Mouse (Mus musculus) hindbrain, embryonic 16.5 days (tissue): Measurements from ENCODE around the gene Nipbl. TPM values are rescaled to one million over a fixed set of nuclear protein-coding genes. Genes with fewer than 3 reads are reported as not detected.

Experiments
- ATAC-seq: fragments of 200-750 bp; cut with Nextera tagmentation; 2 replicates; pipeline ENCODE4 v1.8.0; 2017; ENCODE audit warnings: moderate TSS enrichment, moderate library complexity
- H3K27ac ChIP-seq: fragments of 300-500 bp; sonication (generic); 2 replicates; pipeline ENCODE4 v1.5.1; 2014; ENCODE audit warnings: low read depth, mild to moderate bottlenecking, control low read depth, low read length, moderate library complexity
- H3K27me3 ChIP-seq: fragments of 300-500 bp; sonication (generic); replicated peaks from 2 replicates; pipeline ENCODE4 v1.6.1; 2014; ENCODE audit warnings: low read length; ENCODE audit not compliant: control insufficient read depth, insufficient read depth
- H3K36me3 ChIP-seq: fragments of 300-500 bp; sonication (generic); 2 replicates; pipeline ENCODE4 v1.6.1; 2014; ENCODE audit warnings: mild to moderate bottlenecking, low read length, moderate library complexity, mixed read lengths; ENCODE audit not compliant: control insufficient read depth, insufficient read depth
- H3K4me1 ChIP-seq: fragments of 300-500 bp; sonication (generic); 2 replicates; pipeline ENCODE4 v1.6.1; 2014; ENCODE audit warnings: low read depth, low read length; ENCODE audit not compliant: control insufficient read depth, insufficient read depth
- H3K4me2 ChIP-seq: fragments of 300-500 bp; sonication (generic); 2 replicates; pipeline ENCODE4 v1.6.1; 2014; ENCODE audit warnings: mild to moderate bottlenecking, low read length, control low read depth, moderate library complexity
- H3K4me3 ChIP-seq: fragments of 300-500 bp; sonication (generic); 2 replicates; pipeline ENCODE4 v1.5.1; 2014; ENCODE audit warnings: mild to moderate bottlenecking, low read length, control low read depth, moderate library complexity
- H3K9ac ChIP-seq: fragments of 300-500 bp; sonication (generic); 2 replicates; pipeline ENCODE4 v1.6.1; 2014; ENCODE audit warnings: low read depth, mild to moderate bottlenecking, control low read depth, low read length, moderate library complexity
- H3K9me3 ChIP-seq: fragments of 300-500 bp; sonication (generic); 2 replicates; pipeline ENCODE4 v1.6.1; 2014; ENCODE audit warnings: mild to moderate bottlenecking, low read length, moderate library complexity; ENCODE audit not compliant: control insufficient read depth
- WGBS: fragments of 180-500 bp; shearing (Covaris S2); extraction: QIAGEN DNeasy Blood & Tissue Kit; methylation state at CpG from one replicate; pipeline ENCODE4 v1.1.7; 2014; 5-methylcytosine and 5-hydroxymethylcytosine counted together
- polyA plus RNA-seq: library from polyadenylated mRNA; unstranded; fragments of >200 nt; fragmentation: Nextera tagmentation; extraction: Ambion mirVana; gene quantifications from 2 replicates; pipeline ENCODE4 v1.2.1, GENCODE M21; 2015

The Nipbl gene
- polyA plus RNA-seq, 1 experiment from 2014 or later: 12.1 TPM

DNA sequence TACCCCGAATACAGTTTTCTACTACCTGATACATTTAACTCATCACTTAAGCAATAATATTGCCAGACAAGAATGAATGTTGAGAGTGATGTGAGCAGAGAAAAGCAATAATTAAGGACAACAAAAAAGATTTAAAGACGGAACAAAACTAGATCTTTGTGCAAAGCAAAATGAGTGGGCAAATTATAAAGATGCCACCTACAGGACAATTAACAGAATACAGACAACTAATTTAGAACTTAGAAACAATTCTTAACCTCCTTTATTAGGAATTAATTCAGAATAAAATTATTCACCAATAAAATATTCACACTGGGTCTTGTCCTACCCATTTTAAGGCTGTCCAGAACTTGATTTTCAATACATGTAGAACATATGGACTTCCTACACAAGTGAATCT, 38.0 kb downstream of the Nipbl start:
- Histone ChIP-seq H3K4me2 (no peak overlapping the region), H3K27ac (no peak overlapping the region), H3K4me3 (no peak overlapping the region), H3K9me3 (no peaks in the 10 kb centered on the region), H3K9ac (no peak overlapping the region), H3K36me3 (no peaks in the 10 kb centered on the region), H3K4me1 (no peaks in the 10 kb centered on the region), H3K27me3 (no peaks in the 10 kb centered on the region)
- WGBS: 92% methylated on average over 2 of the region's 2 CpGs
- ATAC-seq: no peak

DNA sequence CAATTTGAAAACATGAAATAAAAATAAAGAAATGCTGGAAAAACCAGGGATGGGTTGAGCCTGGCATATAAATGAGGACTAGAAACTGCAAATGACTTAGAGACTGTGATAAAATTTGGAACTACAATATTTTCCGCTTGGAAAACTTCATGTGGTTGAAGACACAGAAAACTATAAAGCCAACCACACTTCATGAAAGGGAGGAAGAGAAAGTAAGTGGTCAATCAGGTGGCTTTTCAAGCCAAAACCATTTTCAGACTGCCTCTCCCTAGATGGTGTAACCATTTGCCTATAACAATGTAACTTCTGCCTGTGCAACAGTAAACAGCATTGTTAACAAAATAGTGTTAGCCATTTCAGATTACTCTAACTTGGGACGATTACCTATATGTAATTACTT, 41.7 kb downstream of the Nipbl start:
- no peak overlapping the region for H3K4me2 ChIP-seq
- 93% methylated on average over 2 of the region's 2 CpGs for WGBS
- ATAC-seq: no peak

DNA sequence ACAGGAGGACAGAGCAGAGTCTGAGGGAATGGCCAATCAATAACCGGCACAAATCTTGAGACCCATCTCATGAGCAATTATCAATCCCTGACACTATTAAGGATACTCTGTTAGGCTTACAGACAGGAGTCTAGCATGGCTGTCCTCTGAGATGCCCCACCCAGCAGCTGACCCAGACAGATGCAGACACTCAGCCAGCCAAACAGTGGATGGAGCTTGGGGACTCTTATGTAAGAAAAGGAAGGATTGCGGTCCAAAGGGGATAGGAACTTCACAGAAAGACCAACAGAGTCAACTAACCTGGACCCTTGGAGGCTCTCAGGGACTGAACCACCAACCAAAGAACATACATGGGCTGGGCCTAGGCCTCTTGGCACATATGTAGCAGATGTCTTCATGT, 42.7 kb downstream of the Nipbl start:
- 85% methylated on average over 2 of the region's 2 CpGs for whole genome bisulfite sequencing
- Histone ChIP-seq H3K9me3 (no peaks in the 10 kb centered on the region), H3K9ac (no peak overlapping the region), H3K36me3 (no peaks in the 10 kb centered on the region), H3K4me1 (no peaks in the 10 kb centered on the region), H3K27me3 (no peaks in the 10 kb centered on the region), H3K27ac (no peak overlapping the region), H3K4me3 (no peak overlapping the region), H3K4me2 (no peak overlapping the region)
- peak; percentile 6; the same call in 1 of the 2 replicates for ATAC-seq

More for the DNA sequence above, 41.7 kb downstream of the Nipbl start:
- Histone ChIP-seq H3K27me3 (no peaks in the 10 kb centered on the region), H3K9ac (no peak overlapping the region), H3K4me1 (no peaks in the 10 kb centered on the region), H3K9me3 (no peaks in the 10 kb centered on the region), H3K4me3 (no peak overlapping the region), H3K36me3 (no peaks in the 10 kb centered on the region), H3K27ac (no peak overlapping the region)

DNA sequence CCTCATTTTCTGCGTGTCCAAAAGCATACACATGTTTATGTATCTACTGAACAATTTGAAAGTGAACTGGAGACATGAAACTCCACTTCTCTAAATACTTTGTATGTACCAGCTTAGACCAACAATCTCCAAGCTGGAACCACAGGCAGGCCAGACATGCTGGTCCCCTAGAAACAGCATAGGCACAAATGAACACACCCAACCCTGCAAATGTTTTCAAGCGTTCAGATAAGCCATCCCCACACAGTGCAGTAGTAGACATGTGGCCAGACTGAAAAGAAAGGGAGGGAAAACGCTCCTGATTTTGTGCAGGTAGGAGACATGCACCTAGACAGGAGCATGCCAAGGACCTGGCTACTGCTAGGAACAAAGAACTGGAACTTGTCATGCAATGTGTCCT, 52.5 kb downstream of the Nipbl start:
- no peak for ATAC-seq
- Histone ChIP-seq H3K9ac (no peak overlapping the region), H3K9me3 (no peaks in the 10 kb centered on the region), H3K4me1 (no peaks in the 10 kb centered on the region), H3K36me3 (no peaks in the 10 kb centered on the region), H3K27me3 (no peaks in the 10 kb centered on the region), H3K27ac (no peak overlapping the region), H3K4me2 (no peak overlapping the region), H3K4me3 (no peak overlapping the region)
- WGBS: 94% methylated on average over 3 of the region's 3 CpGs

DNA sequence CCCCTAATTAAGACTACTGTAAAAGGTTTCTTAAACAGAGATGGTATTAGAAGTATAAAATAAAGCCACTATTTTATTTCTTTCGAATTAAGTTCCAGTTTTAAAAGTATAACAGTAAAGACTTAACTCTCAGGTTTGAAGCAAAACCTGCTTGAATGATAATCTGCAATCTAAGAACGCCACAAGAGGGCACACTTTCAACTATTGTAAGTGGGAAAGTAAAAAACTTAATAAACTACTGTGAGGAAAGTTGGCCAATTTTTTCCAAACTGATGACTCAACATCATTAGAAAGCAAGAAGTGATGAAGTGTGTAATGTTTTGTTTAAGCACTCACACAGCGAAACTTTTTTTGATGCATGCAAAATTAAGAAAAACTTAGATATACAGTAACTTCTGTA, 62.0 kb downstream of the Nipbl start:
- Histone ChIP-seq H3K4me2 (no peak overlapping the region), H3K27me3 (no peaks in the 10 kb centered on the region), H3K9ac (no peak overlapping the region), H3K4me1 (no peaks in the 10 kb centered on the region), H3K36me3 (no peaks in the 10 kb centered on the region), H3K4me3 (no peak overlapping the region), H3K27ac (no peak overlapping the region), H3K9me3 (no peaks in the 10 kb centered on the region)
- WGBS: 71% methylated on average over 3 of the region's 3 CpGs
- no peak for ATAC-seq

DNA sequence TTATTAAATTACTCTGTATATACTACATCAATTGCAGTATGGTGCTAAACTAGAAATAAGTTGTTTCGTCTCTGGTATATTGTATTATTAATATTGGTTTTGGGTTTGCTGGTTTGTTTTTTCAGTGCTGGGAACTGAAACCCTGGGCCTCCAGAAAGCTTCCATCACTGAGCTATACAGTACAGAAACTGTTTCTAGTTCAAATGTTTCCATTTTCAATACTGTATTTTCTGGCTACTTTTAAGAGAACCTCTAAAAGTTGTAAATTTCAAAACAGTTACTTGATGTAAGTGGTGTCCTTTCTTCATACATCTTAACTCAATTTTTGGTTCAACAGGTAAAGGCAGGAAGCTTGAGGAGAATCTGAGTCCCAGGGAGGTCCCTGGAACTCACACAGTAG, 68.6 kb downstream of the Nipbl start:
- no peak overlapping the region for H3K4me3 ChIP-seq
- no peaks in the 10 kb centered on the region for H3K27me3 ChIP-seq
- no peaks in the 10 kb centered on the region for H3K4me1 ChIP-seq
- H3K9ac ChIP-seq: no peak overlapping the region
- no peak for ATAC-seq
- no peaks in the 10 kb centered on the region for H3K9me3 ChIP-seq
- 92% methylated on average over 1 of the region's 1 CpGs for WGBS
- H3K27ac ChIP-seq: no peak overlapping the region
- H3K36me3 ChIP-seq: peaks cover 3% of the 10 kb centered on the region; the same call in 1 of the 2 replicates
- no peak overlapping the region for H3K4me2 ChIP-seq

DNA sequence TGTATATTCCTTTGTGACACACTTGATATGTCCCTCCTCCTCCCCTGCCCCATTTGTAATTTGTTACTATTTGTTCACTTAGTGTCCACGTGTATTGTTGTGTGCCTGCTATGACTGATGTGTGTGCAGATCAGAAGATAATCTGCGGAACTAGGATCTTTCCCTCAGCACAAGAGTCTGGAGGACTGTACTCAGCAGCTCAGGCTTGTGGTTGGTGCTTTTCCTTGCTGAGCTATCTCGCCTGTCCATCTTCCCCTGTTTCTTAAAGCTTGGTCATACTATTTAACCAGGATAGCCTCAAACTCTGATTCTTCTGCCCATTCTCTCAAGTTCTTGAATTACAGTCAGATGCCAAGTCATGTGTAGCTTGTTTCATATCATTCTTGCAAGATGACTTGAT, 69.5 kb downstream of the Nipbl start:
- Histone ChIP-seq H3K4me2 (no peak overlapping the region), H3K27me3 (no peaks in the 10 kb centered on the region), H3K4me3 (no peak overlapping the region), H3K9ac (no peak overlapping the region), H3K27ac (no peak overlapping the region), H3K9me3 (no peaks in the 10 kb centered on the region), H3K4me1 (no peaks in the 10 kb centered on the region), H3K36me3 (peaks cover 3% of the 10 kb centered on the region; the same call in 1 of the 2 replicates)
- no peak for ATAC-seq
- WGBS: 81% methylated on average over 3 of the region's 3 CpGs

DNA sequence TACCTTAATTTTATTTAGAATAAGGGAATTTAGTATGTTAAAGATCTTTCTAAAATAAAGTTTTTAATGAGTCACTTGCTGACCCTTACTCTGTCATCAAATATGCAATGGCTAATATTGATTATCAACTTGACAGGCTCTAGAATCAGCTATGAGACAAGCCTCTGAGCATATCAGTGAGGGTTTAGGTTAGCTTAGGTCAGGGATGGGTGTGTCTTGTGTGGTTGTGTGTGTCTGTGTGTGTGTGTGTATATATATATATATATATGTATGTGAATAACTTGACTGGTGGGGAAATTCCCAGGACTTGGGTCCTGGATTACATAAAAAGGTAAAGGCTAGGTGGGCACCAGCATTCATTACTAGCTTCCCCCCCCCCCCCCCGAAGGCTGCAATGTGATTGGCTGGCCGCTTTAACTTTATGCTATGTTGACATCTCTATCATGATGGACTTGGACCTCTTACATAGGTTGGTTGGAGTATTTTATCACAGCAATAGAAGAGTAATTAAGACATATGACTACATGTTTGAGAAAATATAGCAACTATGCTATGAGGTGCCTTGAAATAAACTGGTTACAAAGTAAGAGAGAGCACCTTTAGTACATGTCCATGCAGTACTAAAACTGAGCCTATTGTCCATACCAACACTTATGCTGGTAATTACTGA, 97.0 kb downstream of the Nipbl start:
- Histone ChIP-seq H3K4me1 (no peaks in the 10 kb centered on the region), H3K9me3 (no peaks in the 10 kb centered on the region), H3K27ac (no peak overlapping the region), H3K27me3 (no peaks in the 10 kb centered on the region), H3K36me3 (peaks cover 7% of the 10 kb centered on the region; the same call in 1 of the 2 replicates), H3K9ac (no peak overlapping the region), H3K4me3 (no peak overlapping the region), H3K4me2 (no peak overlapping the region)
- 88% methylated on average over 1 of the region's 2 CpGs for WGBS
- no peak for ATAC-seq

DNA sequence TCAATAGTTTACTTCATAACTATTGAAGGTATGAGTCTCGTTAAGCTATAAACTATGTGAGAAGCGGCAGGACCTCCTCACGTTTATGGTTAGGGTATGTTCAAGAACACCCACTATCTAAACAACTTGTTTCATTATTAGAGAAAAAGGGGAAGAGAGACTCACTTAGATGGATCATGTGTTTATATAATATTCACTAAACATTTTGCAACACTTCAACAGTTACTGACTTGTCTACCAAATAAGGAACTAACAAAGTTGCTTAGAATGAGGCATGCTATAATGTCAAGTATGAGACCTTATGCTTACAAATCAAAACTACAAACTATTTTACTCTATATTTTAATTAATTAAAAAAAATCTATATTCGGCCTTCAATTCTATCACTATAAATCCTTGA, 103.7 kb downstream of the Nipbl start:
- no peak for ATAC-seq
- H3K4me1 ChIP-seq: no peaks in the 10 kb centered on the region
- WGBS: 94% methylated on average over 4 of the region's 4 CpGs

More for the DNA sequence above, 103.7 kb downstream of the Nipbl start:
- H3K27ac ChIP-seq: no peak overlapping the region
- H3K36me3 ChIP-seq: peaks cover 12% of the 10 kb centered on the region; the same call in 1 of the 2 replicates
- H3K27me3 ChIP-seq: no peaks in the 10 kb centered on the region
- no peak overlapping the region for H3K9ac ChIP-seq
- H3K4me3 ChIP-seq: no peak overlapping the region
- no peak overlapping the region for H3K4me2 ChIP-seq
- H3K9me3 ChIP-seq: no peaks in the 10 kb centered on the region
